Comparison of ENCODE assay signal across 8 mouse cellular contexts in the genomic region with DNA sequence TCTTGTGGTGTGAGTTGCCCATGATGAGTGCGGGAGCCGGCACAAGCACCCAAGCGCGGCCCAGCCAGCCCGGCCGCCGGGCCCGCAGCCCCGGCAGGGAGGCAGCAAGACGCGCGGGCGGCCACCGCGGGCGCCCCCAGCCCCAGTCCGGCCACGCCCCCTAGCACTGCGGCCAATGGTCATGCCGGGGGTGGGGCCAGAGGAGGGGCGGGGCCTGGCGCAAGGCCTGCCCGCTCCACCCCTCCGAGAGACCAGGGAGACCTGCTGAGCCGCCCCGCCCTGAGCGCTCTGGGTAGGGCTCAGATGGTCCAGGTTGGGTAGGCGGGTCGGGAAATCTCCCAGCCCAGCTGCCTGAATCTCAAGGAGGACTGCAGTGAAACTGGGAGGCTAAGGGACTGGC. TPM values are rescaled to one million over a fixed set of nuclear protein-coding genes. Genes with fewer than 3 reads are reported as not detected.
A peak's percentile ranks its signal among the peaks of the same experiment; 100 is the strongest.
DNase-seq lines count a peak whose midpoint lies in the region; ATAC-seq lines count a peak whose summit lies in the region.

No protein-coding gene starts in this region.

- no peaks in the 10 kb centered on the region for H3K36me3 ChIP-seq in kidney, embryonic 14.5 days (ENCODE audit: control insufficient read depth, insufficient read depth, low read length)
- no peaks in the 10 kb centered on the region for H3K36me3 ChIP-seq in midbrain, embryonic 16.5 days (ENCODE audit: control insufficient read depth, insufficient read depth, low read length)

- peak; percentile 65 for DNase-seq in layer of hippocampus, adult 11-12 months (ENCODE audit: low spot score)
- no peak for DNase-seq in layer of hippocampus, adult 9-10 months (ENCODE audit: low spot score)
- peak; percentile 90 for DNase-seq in embryo, embryonic 10.5 days (ENCODE audit: low spot score)
- DNase-seq in gastrocnemius, postnatal 4 days (ENCODE audit: low spot score in 2 of 2): peak; percentile 47 to 64
- DNase-seq in liver: peak; percentile 91
- DNase-seq in spleen, postnatal 4 days (ENCODE audit: low spot score in 2 of 2): peak; percentile 59 to 77

- ATAC-seq in kidney, embryonic 14.5 days (ENCODE audit: low FRiP score, low TSS enrichment): peak; percentile 91
- ATAC-seq in midbrain, embryonic 16.5 days: peak; percentile 85

- H3K4me1 ChIP-seq in kidney, embryonic 14.5 days (ENCODE audit: control insufficient read depth, insufficient read depth, low read length): peaks cover 43% of the 10 kb centered on the region
- H3K4me1 ChIP-seq in midbrain, embryonic 16.5 days (ENCODE audit: control insufficient read depth, insufficient read depth, low read length): peaks cover 17% of the 10 kb centered on the region

- H3K4me2 ChIP-seq in kidney, embryonic 14.5 days (replicated peaks; ENCODE audit: low read depth, low read length): peak overlapping the region; percentile 78
- H3K4me2 ChIP-seq in midbrain, embryonic 16.5 days (ENCODE audit: low read length): peak overlapping the region; percentile 68

- H3K4me3 ChIP-seq in kidney, embryonic 14.5 days (ENCODE audit: low read length): peak overlapping the region; percentile 68
- H3K4me3 ChIP-seq in midbrain, embryonic 16.5 days (ENCODE audit: low read depth, low read length): peak overlapping the region; percentile 64

- H3K9me3 ChIP-seq in kidney, embryonic 14.5 days (ENCODE audit: control insufficient read depth, low read length): no peaks in the 10 kb centered on the region
- no peaks in the 10 kb centered on the region for H3K9me3 ChIP-seq in midbrain, embryonic 16.5 days (replicated peaks; ENCODE audit: control insufficient read depth, low read length, poor library complexity, severe bottlenecking)

- no peaks in the 10 kb centered on the region for H3K27me3 ChIP-seq in kidney, embryonic 14.5 days (ENCODE audit: control insufficient read depth, insufficient read depth, low read length)
- no peaks in the 10 kb centered on the region for H3K27me3 ChIP-seq in midbrain, embryonic 16.5 days (ENCODE audit: control insufficient read depth, insufficient read depth, low read depth, low read length)

- H3K27ac ChIP-seq in kidney, embryonic 14.5 days (ENCODE audit: low read depth, low read length): peak overlapping the region; percentile 53; the same call in 1 of the 2 replicates
- H3K27ac ChIP-seq in midbrain, embryonic 16.5 days (ENCODE audit: low read length): peak overlapping the region; percentile 53

- WGBS in kidney, embryonic 14.5 days: 0% methylated on average over 20 of the region's 29 CpGs
- WGBS in midbrain, embryonic 16.5 days: under 1% methylated on average over 27 of the region's 29 CpGs

- peak overlapping the region; percentile 71 for H3K9ac ChIP-seq in kidney, embryonic 14.5 days (ENCODE audit: low read depth, low read length)
- H3K9ac ChIP-seq in midbrain, embryonic 16.5 days (ENCODE audit: low read depth, low read length): peak overlapping the region; percentile 71

RNA-seq across cellular contexts. Expression of a gene that starts 22.1 kb away (rescaled TPM):
- total RNA-seq in gastrocnemius, postnatal 4 days (2021): 1 to 10 TPM; 8.2 to 9.7 TPM
- polyA plus RNA-seq in kidney, embryonic 14.5 days (2014; fragmentation: Nextera tagmentation; extraction: Ambion mirVana): 7.3 and 7.8 TPM in 2 replicates
- polyA plus RNA-seq in midbrain, embryonic 16.5 days (2015; fragmentation: Nextera tagmentation; extraction: Ambion mirVana): 6.7 and 8.2 TPM in 2 replicates

RNA-seq across cellular contexts. Expression of a gene that starts 48.3 kb away (rescaled TPM):
- total RNA-seq in gastrocnemius, postnatal 4 days (2021): 10 to 100 TPM; 77.8 to 78.7 TPM
- polyA plus RNA-seq in kidney, embryonic 14.5 days (2014; fragmentation: Nextera tagmentation; extraction: Ambion mirVana): 0.63 and 0.84 TPM in 2 replicates
- polyA plus RNA-seq in midbrain, embryonic 16.5 days (2015; fragmentation: Nextera tagmentation; extraction: Ambion mirVana): 0.63 and 0.85 TPM in 2 replicates

RNA-seq across cellular contexts. Expression of a gene that starts 49.5 kb away (rescaled TPM):
- total RNA-seq in gastrocnemius, postnatal 4 days (2021): 10 to 100 TPM; 47.6 to 50.1 TPM
- polyA plus RNA-seq in kidney, embryonic 14.5 days (2014; fragmentation: Nextera tagmentation; extraction: Ambion mirVana): 68.4 and 92.6 TPM in 2 replicates
- polyA plus RNA-seq in midbrain, embryonic 16.5 days (2015; fragmentation: Nextera tagmentation; extraction: Ambion mirVana): 111 and 116 TPM in 2 replicates

RNA-seq across cellular contexts. Expression of a gene that starts 49.5 kb away (rescaled TPM):
- total RNA-seq in gastrocnemius, postnatal 4 days (2021): 10 to 100 TPM; 20.4 to 21.7 TPM
- polyA plus RNA-seq in kidney, embryonic 14.5 days (2014; fragmentation: Nextera tagmentation; extraction: Ambion mirVana): 17.3 and 28.9 TPM in 2 replicates
- polyA plus RNA-seq in midbrain, embryonic 16.5 days (2015; fragmentation: Nextera tagmentation; extraction: Ambion mirVana): 27.0 and 28.0 TPM in 2 replicates
